Mouse (Mus musculus) CH12.LX (cell line): ENCODE data around the gene March9.
A peak's percentile ranks its signal among the peaks of the same experiment; 100 is the strongest.
"Not testable (repeated sequence)": the region's sequence is repeated elsewhere in the genome, so short reads cannot be mapped to it uniquely, and the experiment has no call there.

Experiments
- BHLHE40 ChIP-seq: IDR thresholded peaks from 2 replicates; pipeline ENCODE4 v1.6.1; 2011; ENCODE audit warnings: mild to moderate bottlenecking, low read depth, low read length, improper control_type of control experiment
- CTCF ChIP-seq, 2 experiments: IDR thresholded peaks in 1 of 2; conservative IDR thresholded peaks in 1 of 2; 2 replicates each; pipeline ENCODE4 v1.5.1; 2011 to 2012; ENCODE audit warnings: low read depth in 2 of 2, low read length in 2 of 2, improper control_type of control experiment in 1 of 2, inconsistent platforms in 1 of 2, mild to moderate bottlenecking in 1 of 2, moderate library complexity in 1 of 2
- EP300 ChIP-seq: IDR thresholded peaks from 2 replicates; pipeline ENCODE4 v1.6.1; 2011; ENCODE audit warnings: low read length, improper control_type of control experiment
- ETS1 ChIP-seq: conservative IDR thresholded peaks from 2 replicates; pipeline ENCODE4 v1.6.1; 2012; ENCODE audit warnings: low read depth, mild to moderate bottlenecking, inconsistent platforms, low read length, improper control_type of control experiment, moderate library complexity
- JUN ChIP-seq: IDR thresholded peaks from 2 replicates; pipeline ENCODE4 v1.6.1; 2011; ENCODE audit warnings: low read depth, mild to moderate bottlenecking, low read length, improper control_type of control experiment, moderate library complexity; ENCODE audit not compliant: insufficient read depth
- MAFK ChIP-seq: IDR thresholded peaks from 2 replicates; pipeline ENCODE4 v1.6.1; 2011; ENCODE audit warnings: low read length, improper control_type of control experiment; ENCODE audit not compliant: insufficient replicate concordance
- MAX ChIP-seq: IDR thresholded peaks from 2 replicates; pipeline ENCODE4 v1.6.1; 2011; ENCODE audit warnings: low read length, improper control_type of control experiment
- MEF2A ChIP-seq: IDR thresholded peaks from 2 replicates; pipeline ENCODE4 v1.6.1; 2014; ENCODE audit warnings: low read depth, mild to moderate bottlenecking, inconsistent platforms, low read length, improper control_type of control experiment, borderline replicate concordance
- NRF1 ChIP-seq: IDR thresholded peaks from 2 replicates; pipeline ENCODE4 v1.6.1; 2014; ENCODE audit warnings: low read depth, mild to moderate bottlenecking, inconsistent platforms, low read length, improper control_type of control experiment, moderate library complexity
- POLR2A ChIP-seq: IDR thresholded peaks from 2 replicates; pipeline ENCODE4 v1.6.1; 2011; ENCODE audit warnings: low read depth, mild to moderate bottlenecking, improper control_type of control experiment, low read length
- SMC3 ChIP-seq: IDR thresholded peaks from 2 replicates; pipeline ENCODE4 v1.6.1; 2011; ENCODE audit warnings: low read depth, low read length, improper control_type of control experiment
- USF1 ChIP-seq: IDR thresholded peaks from 2 replicates; pipeline ENCODE4 v1.6.1; 2014; ENCODE audit warnings: low read depth, mild to moderate bottlenecking, inconsistent platforms, low read length, improper control_type of control experiment
- ZC3H11A ChIP-seq: IDR thresholded peaks from 2 replicates; pipeline ENCODE4 v1.6.1; 2012; ENCODE audit warnings: low read depth, mild to moderate bottlenecking, inconsistent platforms, low read length, improper control_type of control experiment

- not testable (repeated sequence) for TF ChIP-seq ETS1, NRF1, MEF2A, BHLHE40, EP300, POLR2A, MAX, SMC3, ZC3H11A, USF1, MAFK, JUN
- peak in 1 of 2 experiments; percentile 7; a peak in 1 of 4 replicates for TF ChIP-seq CTCF (conservative IDR thresholded peaks at IDR 0.05 in 1 of 2, IDR thresholded peaks at IDR 0.05 in 1 of 2; ENCODE audit: low read depth in 2 of 2, low read length in 2 of 2)
Measured at GRCm38 (mm10) chr10:127072270-127072669, 12.3 kb upstream of the March9 start.
